Mouse (Mus musculus) embryo, embryonic 9.5 days (tissue): Measurements from ENCODE around the gene Ywhab.
A peak's percentile ranks its signal among the peaks of the same experiment; 100 is the strongest.

Experiments used
- DNase-seq: peaks from one replicate; pipeline ENCODE4 v3.0.0-alpha.2; 2017; ENCODE audit errors: extremely low spot score

The Ywhab gene

GRCm38 (mm10) chr2:164009227-164009626 lies 14.5 kb downstream of the Ywhab start:
- DNase-seq: no peak

GRCm38 (mm10) chr2:164010496-164010895 lies 15.7 kb downstream of the Ywhab start:
- no peak for DNase-seq

- no peak for DNase-seq
Observed at GRCm38 (mm10) chr2:164010944-164011343, 16.2 kb downstream of the Ywhab start.

GRCm38 (mm10) chr2:164015304-164015703 lies 20.5 kb downstream of the Ywhab start:
- DNase-seq: no peak

- DNase-seq: no peak
Observed at GRCm38 (mm10) chr2:164018910-164019309, 24.1 kb downstream of the Ywhab start.

- DNase-seq: no peak
Observed at GRCm38 (mm10) chr2:164019943-164020342, 25.2 kb downstream of the Ywhab start.

GRCm38 (mm10) chr2:164022104-164022503 lies 27.3 kb downstream of the Ywhab start:
- no peak for DNase-seq

- DNase-seq: no peak
Observed at GRCm38 (mm10) chr2:164025150-164025549, 30.4 kb downstream of the Ywhab start, which contains the start of gene Pabpc1l. TSS of gene Pabpc1l (plus strand) at chr2:164025450.

- no peak for DNase-seq
Observed at GRCm38 (mm10) chr2:164031147-164031546, 36.4 kb downstream of the Ywhab start.

GRCm38 (mm10) chr2:164032973-164033372 lies 38.2 kb downstream of the Ywhab start:
- no peak for DNase-seq

GRCm38 (mm10) chr2:164036520-164037019 lies 41.8 kb downstream of the Ywhab start:
- DNase-seq: no peak

GRCm38 (mm10) chr2:164038407-164039028 lies 43.8 kb downstream of the Ywhab start:
- DNase-seq: no peak

GRCm38 (mm10) chr2:164040949-164041348 lies 46.2 kb downstream of the Ywhab start:
- DNase-seq: no peak

GRCm38 (mm10) chr2:164041523-164041922 lies 46.8 kb downstream of the Ywhab start:
- no peak for DNase-seq

- DNase-seq: peak; percentile 43
Observed at GRCm38 (mm10) chr2:164047197-164047690, 52.5 kb downstream of the Ywhab start.

- DNase-seq: no peak
Observed at GRCm38 (mm10) chr2:164053767-164054166, 59.0 kb downstream of the Ywhab start.

- DNase-seq: no peak
Observed at GRCm38 (mm10) chr2:164054671-164055070, 59.9 kb downstream of the Ywhab start.

- no peak for DNase-seq
Observed at GRCm38 (mm10) chr2:164059634-164060235, 65.0 kb downstream of the Ywhab start.
